Mouse (Mus musculus) ES-E14 (cell line): Measurements from ENCODE around the gene Kir3dl2.

Source experiments
- CHD2 ChIP-seq: IDR thresholded peaks from 2 replicates; pipeline ENCODE4 v1.6.1; 2014; ENCODE audit warnings: mild to moderate bottlenecking, low read depth, low read length, inconsistent platforms
- HCFC1 ChIP-seq: IDR thresholded peaks from 2 replicates; pipeline ENCODE4 v1.6.1; 2012; ENCODE audit warnings: low read length, inconsistent platforms, borderline replicate concordance; ENCODE audit not compliant: insufficient read depth
- MAFK ChIP-seq: IDR thresholded peaks from 2 replicates; pipeline ENCODE4 v1.6.1; 2014; ENCODE audit warnings: mild to moderate bottlenecking, low read depth, low read length, inconsistent platforms; ENCODE audit not compliant: insufficient read depth
- ZC3H11A ChIP-seq: IDR thresholded peaks from 2 replicates; pipeline ENCODE4 v1.6.1; 2012; ENCODE audit warnings: low read depth, mild to moderate bottlenecking, inconsistent platforms, low read length, borderline replicate concordance
- ZNF384 ChIP-seq: IDR thresholded peaks from 2 replicates; pipeline ENCODE4 v1.6.1; 2012; ENCODE audit warnings: low read depth, low read length, inconsistent platforms

GRCm38 (mm10) chrX:136584617-136585016 is 40.8 kb upstream of the Kir3dl2 start:
- TF ChIP-seq HCFC1 (no peak), MAFK (no peak), ZNF384 (no peak), ZC3H11A (no peak), CHD2 (no peak)
